Mouse (Mus musculus) stomach, postnatal 0 days (tissue): ENCODE results near the gene Fxyd3. TPM values are rescaled to one million over a fixed set of nuclear protein-coding genes. Genes with fewer than 3 reads are reported as not detected.

Experiments
- ATAC-seq: fragments of 200-750 bp; cut with Nextera tagmentation; 2 replicates; pipeline ENCODE4 v1.8.0; 2017; ENCODE audit not compliant: low FRiP score, low TSS enrichment
- DNase-seq: peaks from one replicate; pipeline ENCODE4 v3.0.0-alpha.2; 2016; ENCODE audit warnings: low spot score
- H3K27ac ChIP-seq: fragments of 300-500 bp; sonication (generic); replicated peaks from 2 replicates; pipeline ENCODE4 v1.5.1; 2014; ENCODE audit warnings: mild to moderate bottlenecking, control low read depth
- H3K27me3 ChIP-seq: fragments of 300-500 bp; sonication (generic); 2 replicates; pipeline ENCODE4 v1.6.1; 2014; ENCODE audit warnings: low read length; ENCODE audit not compliant: control insufficient read depth, insufficient read depth
- H3K36me3 ChIP-seq: fragments of 300-500 bp; sonication (generic); 2 replicates; pipeline ENCODE4 v1.6.1; 2014; ENCODE audit warnings: low read length, mixed read lengths; ENCODE audit not compliant: control insufficient read depth, insufficient read depth
- H3K4me1 ChIP-seq: fragments of 300-500 bp; sonication (generic); replicated peaks from 2 replicates; pipeline ENCODE4 v1.6.1; 2014; ENCODE audit warnings: antibody characterized with exemption; ENCODE audit not compliant: control insufficient read depth, insufficient read depth
- H3K4me2 ChIP-seq: fragments of 300-500 bp; sonication (generic); replicated peaks from 2 replicates; pipeline ENCODE4 v1.6.1; 2014; ENCODE audit warnings: low read depth, mild to moderate bottlenecking, control low read depth, moderate library complexity
- H3K4me3 ChIP-seq: fragments of 300-500 bp; sonication (generic); 2 replicates; pipeline ENCODE4 v1.5.1; 2014; ENCODE audit warnings: low read depth, low read length, control low read depth
- H3K9ac ChIP-seq: fragments of 300-500 bp; sonication (generic); 2 replicates; pipeline ENCODE4 v1.6.1; 2014; ENCODE audit warnings: mild to moderate bottlenecking, low read length, control low read depth, mixed read lengths
- H3K9me3 ChIP-seq: fragments of 300-500 bp; sonication (generic); 2 replicates; pipeline ENCODE4 v1.6.1; 2016; ENCODE audit warnings: low read length; ENCODE audit not compliant: control insufficient read depth
- CTCF ChIP-seq: IDR thresholded peaks from 2 replicates; pipeline ENCODE4 v1.5.1; 2016; ENCODE audit warnings: antibody characterized with exemption, low read depth, mild to moderate bottlenecking, moderate library complexity
- EP300 ChIP-seq: optimal IDR thresholded peaks from 2 replicates; pipeline ENCODE3; 2016; ENCODE audit warnings: antibody characterized with exemption
- WGBS: fragments of 180-500 bp; shearing (Covaris S2); extraction: QIAGEN DNeasy Blood & Tissue Kit; methylation state at CpG from one replicate; pipeline ENCODE4 v1.1.7; 2014; 5-methylcytosine and 5-hydroxymethylcytosine counted together
- polyA plus RNA-seq: library from polyadenylated mRNA; unstranded; fragments of >200 nt; fragmentation: Nextera tagmentation; extraction: Ambion mirVana; gene quantifications from 2 replicates; pipeline ENCODE4 v1.2.1, GENCODE M21; 2015

Fxyd3 gene
- polyA plus RNA-seq, 1 experiment from 2014 or later = 1,122 TPM

DNA sequence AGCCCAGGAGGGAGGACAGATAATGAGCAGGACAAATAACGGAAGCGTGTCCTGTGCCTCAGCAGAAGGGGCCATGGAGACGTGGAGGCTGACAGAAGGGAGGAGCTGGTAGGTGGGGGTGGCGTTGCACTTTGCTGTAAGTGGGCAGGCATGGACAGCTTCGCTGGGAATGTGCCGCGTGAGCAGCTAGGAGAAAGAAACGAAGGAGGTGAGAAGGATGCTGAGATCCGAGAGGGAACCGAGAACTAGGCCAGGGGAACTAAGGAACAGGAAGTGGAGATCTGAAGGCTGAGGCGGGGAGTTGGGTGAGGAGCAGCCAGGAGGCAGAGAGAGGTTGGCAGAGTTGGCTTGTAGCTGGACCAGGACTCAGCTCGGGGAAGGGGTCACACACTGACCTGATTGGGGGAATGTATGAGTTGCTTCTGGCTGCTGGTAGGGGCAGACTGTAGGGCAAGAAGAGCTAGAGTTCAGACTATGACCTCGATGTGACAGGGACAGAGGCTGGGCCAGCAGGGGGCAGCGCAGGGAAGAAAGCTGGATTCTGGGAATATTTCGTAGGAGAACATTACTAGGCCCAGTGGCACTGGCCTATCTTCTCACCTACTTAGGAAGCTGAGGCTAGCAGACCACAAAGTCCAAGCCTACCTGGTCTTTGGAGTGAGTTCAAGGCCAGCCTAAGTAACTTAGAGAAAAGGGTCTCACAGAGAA is 28.7 kb upstream of the Fxyd3 start:
- Histone ChIP-seq H3K27me3 (no peaks in the 10 kb centered on the region), H3K4me3 (no peak overlapping the region), H3K4me1 (no peaks in the 10 kb centered on the region), H3K4me2 (no peak overlapping the region), H3K9me3 (no peaks in the 10 kb centered on the region), H3K36me3 (no peaks in the 10 kb centered on the region), H3K9ac (no peak overlapping the region), H3K27ac (no peak overlapping the region)
- WGBS = 56% methylated on average over 15 of the region's 15 CpGs
- TF ChIP-seq CTCF (peak; percentile 75), EP300 (no peak)
- ATAC-seq (no peak), DNase-seq (peak; percentile 62)

DNA sequence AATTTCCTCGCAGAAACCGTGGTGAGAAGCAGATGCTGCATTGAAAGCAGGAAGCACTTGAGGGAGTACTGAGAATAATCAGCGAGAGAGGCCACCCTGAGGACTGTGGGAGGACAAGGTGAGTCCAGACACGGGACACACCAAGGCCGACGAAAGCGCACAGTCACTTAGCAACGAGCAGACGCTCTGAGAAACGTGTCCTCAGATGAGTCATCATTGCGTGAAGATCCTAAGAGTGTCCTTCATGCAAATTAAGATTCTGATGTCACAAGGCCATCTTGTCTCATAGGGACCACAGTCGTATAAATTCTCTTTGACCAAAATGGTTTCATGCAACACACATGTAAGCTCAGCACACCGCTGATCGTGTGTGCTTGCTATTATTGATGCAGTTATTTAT is 24.3 kb upstream of the Fxyd3 start:
- no peaks in the 10 kb centered on the region for H3K36me3 ChIP-seq
- 70% methylated on average over 14 of the region's 14 CpGs for WGBS
- no peaks in the 10 kb centered on the region for H3K4me1 ChIP-seq
- DNase-seq (no peak), ATAC-seq (no peak)
- no peak for TF ChIP-seq EP300
- no peak overlapping the region for H3K9ac ChIP-seq
- H3K27me3 ChIP-seq = no peaks in the 10 kb centered on the region
- no peaks in the 10 kb centered on the region for H3K9me3 ChIP-seq
- H3K27ac ChIP-seq = no peak overlapping the region
- H3K4me3 ChIP-seq = no peak overlapping the region
- no peak overlapping the region for H3K4me2 ChIP-seq

DNA sequence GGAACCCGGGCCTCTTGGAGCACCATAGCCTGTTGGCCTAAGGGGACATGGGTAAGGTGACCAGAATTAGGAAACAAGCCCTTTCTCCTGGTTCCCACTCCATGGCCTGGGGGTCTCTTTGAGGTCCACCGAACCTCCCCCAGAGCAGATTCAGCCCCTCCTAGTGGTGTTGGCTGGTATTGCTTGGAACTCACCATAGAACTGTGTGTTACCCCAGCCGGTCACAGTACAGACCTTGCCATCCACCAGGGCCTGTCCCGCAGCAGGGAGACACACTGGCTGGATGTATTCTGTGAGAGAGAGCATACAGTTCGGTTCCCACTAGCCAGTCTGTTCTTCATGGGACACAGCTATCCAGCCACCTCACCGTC is 23.1 kb upstream of the Fxyd3 start:
- TF ChIP-seq EP300 (no peak), CTCF (peak; percentile 37)
- no peak for DNase-seq
- Histone ChIP-seq H3K27me3 (no peaks in the 10 kb centered on the region), H3K9ac (no peak overlapping the region), H3K4me2 (no peak overlapping the region), H3K9me3 (no peaks in the 10 kb centered on the region), H3K36me3 (no peaks in the 10 kb centered on the region), H3K4me1 (no peaks in the 10 kb centered on the region), H3K4me3 (no peak overlapping the region), H3K27ac (no peak overlapping the region)
- WGBS = 93% methylated on average over 6 of the region's 6 CpGs
- no peak for ATAC-seq

DNA sequence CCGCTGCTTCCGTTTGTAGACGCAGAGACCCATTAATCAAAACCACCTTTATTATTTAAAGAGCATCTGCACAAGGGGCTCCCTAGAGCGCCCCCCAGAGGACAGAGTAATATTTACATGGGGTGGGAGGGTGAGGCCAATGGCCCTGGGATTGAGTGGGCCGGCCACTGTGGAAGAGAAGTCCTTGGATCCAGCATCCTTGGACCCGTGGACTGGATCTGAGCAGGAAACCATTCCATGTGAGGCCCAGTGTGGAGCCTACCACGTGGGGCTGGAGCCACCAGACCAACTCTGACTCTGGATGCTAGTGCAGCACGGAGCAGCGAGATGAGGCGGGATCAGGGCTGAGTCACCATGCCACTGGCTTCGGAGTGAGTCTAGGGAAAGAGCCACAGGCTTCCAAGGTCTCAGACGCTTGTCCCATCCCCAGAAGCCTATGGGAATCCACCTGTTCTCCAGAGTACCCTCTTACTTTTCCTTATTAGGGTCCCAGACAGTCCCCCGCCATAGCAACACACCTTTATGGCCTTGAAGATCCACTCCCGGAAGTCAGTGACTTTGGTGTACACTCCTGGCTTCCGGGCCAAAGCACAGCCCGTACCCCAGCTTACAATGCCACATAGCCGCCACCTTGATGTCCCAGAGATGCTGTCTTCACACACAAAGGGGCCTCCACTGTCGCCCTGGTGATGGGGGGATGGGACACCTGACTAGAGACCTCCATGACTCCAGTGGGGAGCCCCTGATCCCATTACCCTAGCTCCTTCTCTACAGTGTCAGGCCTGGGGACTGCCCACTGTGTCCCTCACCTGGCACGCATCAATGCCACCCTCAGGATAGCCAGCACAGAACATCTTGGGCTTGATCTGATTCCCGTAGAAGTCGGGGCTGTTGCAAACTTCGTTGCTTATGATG is 22.4 kb upstream of the Fxyd3 start:
- ATAC-seq (no peak), DNase-seq (peak; percentile 33)
- no peak overlapping the region for H3K27ac ChIP-seq
- no peaks in the 10 kb centered on the region for H3K27me3 ChIP-seq
- H3K9me3 ChIP-seq = no peaks in the 10 kb centered on the region
- TF ChIP-seq CTCF (peak; percentile 52), EP300 (no peak)
- H3K4me3 ChIP-seq = no peak overlapping the region
- no peaks in the 10 kb centered on the region for H3K36me3 ChIP-seq
- no peak overlapping the region for H3K9ac ChIP-seq
- no peak overlapping the region for H3K4me2 ChIP-seq
- no peaks in the 10 kb centered on the region for H3K4me1 ChIP-seq
- WGBS = 69% methylated on average over 21 of the region's 22 CpGs

DNA sequence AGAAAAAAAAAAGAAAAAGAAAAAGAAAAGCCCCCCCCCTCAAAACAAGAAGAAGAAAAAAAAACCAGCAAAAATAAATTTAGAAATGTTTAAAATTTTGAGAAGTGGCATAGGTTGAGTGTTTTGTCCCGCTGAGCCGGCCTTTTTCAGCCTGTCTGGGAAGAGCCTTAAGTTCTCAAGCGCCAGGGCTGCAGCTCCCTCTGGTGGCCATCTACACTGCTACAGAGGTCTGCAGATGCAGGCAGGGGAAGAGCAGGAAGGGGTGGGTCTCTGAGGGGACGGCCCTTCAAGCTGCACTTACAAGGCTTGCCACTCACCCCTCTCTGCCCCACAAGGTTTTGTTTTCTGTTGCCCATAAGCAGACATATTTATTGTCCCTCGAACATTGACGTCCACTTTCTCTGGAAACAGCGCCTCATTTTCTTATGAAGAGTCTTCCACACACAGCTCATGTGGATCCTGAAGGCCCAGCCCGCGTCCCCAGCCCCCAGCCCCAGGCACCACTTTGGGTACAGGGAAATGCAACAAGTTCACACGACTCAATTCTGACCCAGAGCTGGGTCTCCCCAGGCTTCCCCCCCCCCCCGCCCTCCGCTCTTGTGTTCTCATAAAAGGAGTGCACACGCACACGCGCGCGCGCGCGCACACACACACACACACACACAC is 21.2 kb upstream of the Fxyd3 start:
- Histone ChIP-seq H3K9me3 (no peaks in the 10 kb centered on the region), H3K36me3 (no peaks in the 10 kb centered on the region), H3K4me3 (no peak overlapping the region), H3K4me1 (no peaks in the 10 kb centered on the region), H3K9ac (0 out of 2 replicates have a peak overlapping the region, but pooled peaks have one; percentile 18), H3K27me3 (no peaks in the 10 kb centered on the region), H3K4me2 (peak overlapping the region; percentile 41), H3K27ac (no peak overlapping the region)
- TF ChIP-seq EP300 = no peak
- peak; percentile 98 for TF ChIP-seq CTCF
- DNase-seq (peak; percentile 91), ATAC-seq (peak; percentile 89)
- 48% methylated on average over 20 of the region's 20 CpGs for WGBS
